Mouse (Mus musculus): Measurements from ENCODE around the gene Golga1. TPM values are rescaled to one million over a fixed set of nuclear protein-coding genes. Genes with fewer than 3 reads are reported as not detected.

Gene Golga1
- polyA plus RNA-seq, 1 experiment = 21.3 TPM

DNA sequence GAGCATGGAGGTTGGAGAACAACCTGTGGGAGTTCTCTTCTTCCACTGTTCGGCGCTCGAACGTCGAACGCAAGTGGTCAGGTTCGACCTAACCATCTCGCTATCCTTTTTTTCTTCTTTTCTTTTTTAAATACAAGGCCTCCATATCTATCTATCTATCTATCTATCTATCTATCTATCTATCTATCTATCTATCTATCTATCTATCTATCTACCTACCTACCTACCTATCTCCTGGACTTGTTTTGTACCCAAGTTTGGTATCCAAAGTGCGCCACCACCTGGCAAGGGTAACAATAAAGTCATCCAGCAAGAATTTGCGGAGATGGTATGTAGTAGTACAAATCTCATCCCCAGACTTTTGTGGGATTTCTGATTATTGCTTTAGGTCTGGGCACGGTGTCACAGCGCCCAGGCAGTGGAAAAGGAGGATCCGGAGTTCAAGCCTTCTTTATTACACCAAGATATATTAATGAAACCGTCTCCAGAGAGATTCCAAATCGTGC, 59.7 kb downstream of the Golga1 start, which contains the start of gene Rpl35:
Rpl35 (minus strand) TSS at position 51 of the 506 bp plus-strand sequence.
- Histone ChIP-seq H3K36me3 (ENCODE audit: control insufficient read depth, insufficient read depth, low read length, poor library complexity, severe bottlenecking) (peaks cover 38% of the 10 kb centered on the region), H3K4me3 (ENCODE audit: low read depth, low read length) (peak within 1 kb of the TSS; percentile 92), H3K9ac (ENCODE audit: low read depth, poor library complexity, severe bottlenecking) (peak within 1 kb of the TSS; percentile 71), H3K9me3 (replicated peaks; ENCODE audit: control insufficient read depth, insufficient read depth, low read length, poor library complexity, severe bottlenecking) (no peaks in the 10 kb centered on the region), H3K4me1 (ENCODE audit: control insufficient read depth, insufficient read depth, low read length) (no peaks in the 10 kb centered on the region), H3K27me3 (ENCODE audit: control insufficient read depth, insufficient read depth, low read length, poor library complexity, severe bottlenecking) (no peaks in the 10 kb centered on the region), H3K27ac (ENCODE audit: insufficient read depth, low read length) (peak within 1 kb of the TSS; percentile 35)
- TF ChIP-seq POLR2A (IDR thresholded peaks at IDR 0.05; ENCODE audit: insufficient read depth, low read length) (no peak), CTCF (IDR thresholded peaks at IDR 0.05; ENCODE audit: low read depth, low read length) (peak; percentile 1), EP300 (IDR thresholded peaks at IDR 0.05; ENCODE audit: insufficient read depth, low read depth, low read length) (no peak)

- peak within 1 kb of the TSS; percentile 35 for H3K27ac ChIP-seq (ENCODE audit: insufficient read depth, low read length)
- H3K9ac ChIP-seq (ENCODE audit: low read depth, poor library complexity, severe bottlenecking) = peak within 1 kb of the TSS; percentile 71
- H3K27me3 ChIP-seq (ENCODE audit: control insufficient read depth, insufficient read depth, low read length, poor library complexity, severe bottlenecking) = no peaks in the 10 kb centered on the region
- peak within 1 kb of the TSS; percentile 92 for H3K4me3 ChIP-seq (ENCODE audit: low read depth, low read length)
- peaks cover 42% of the 10 kb centered on the region for H3K36me3 ChIP-seq (ENCODE audit: control insufficient read depth, insufficient read depth, low read length, poor library complexity, severe bottlenecking)
- H3K4me1 ChIP-seq (ENCODE audit: control insufficient read depth, insufficient read depth, low read length) = no peaks in the 10 kb centered on the region
- TF ChIP-seq EP300 (IDR thresholded peaks at IDR 0.05; ENCODE audit: insufficient read depth, low read depth, low read length) (no peak), POLR2A (IDR thresholded peaks at IDR 0.05; ENCODE audit: insufficient read depth, low read length) (no peak)
- H3K9me3 ChIP-seq (replicated peaks; ENCODE audit: control insufficient read depth, insufficient read depth, low read length, poor library complexity, severe bottlenecking) = no peaks in the 10 kb centered on the region
Measured at GRCm38 (mm10) chr2:39004880-39005435, 60.4 kb downstream of the Golga1 start, which contains the start of gene Arpc5l. Gene Arpc5l, plus strand, starts transcription at chr2:39005348.

DNA sequence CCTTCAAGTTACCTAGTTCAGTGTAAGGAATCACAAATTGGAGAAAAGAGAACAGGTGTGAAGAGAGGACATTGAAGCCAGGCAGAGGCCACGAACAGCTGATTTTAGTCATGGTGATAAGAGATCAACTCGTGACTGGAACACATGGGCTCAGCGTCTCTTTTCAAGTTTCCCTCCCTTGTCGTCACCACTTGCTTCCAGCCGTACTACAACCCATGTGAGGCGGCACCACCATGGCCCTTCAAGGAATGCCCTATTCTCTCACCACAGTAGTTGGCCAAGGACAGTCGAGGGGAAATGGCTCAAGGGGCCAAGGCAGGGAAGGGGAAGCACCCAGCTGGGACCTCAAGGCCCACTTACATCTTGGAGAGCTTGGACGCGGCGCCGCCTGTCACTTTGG, 61.0 kb downstream of the Golga1 start:
- Histone ChIP-seq H3K9ac (ENCODE audit: low read depth, poor library complexity, severe bottlenecking) (peak overlapping the region; percentile 71), H3K36me3 (ENCODE audit: control insufficient read depth, insufficient read depth, low read length, poor library complexity, severe bottlenecking) (peaks cover 42% of the 10 kb centered on the region)

GRCm38 (mm10) chr2:39003512-39003911, 61.8 kb downstream of the Golga1 start:
- Histone ChIP-seq H3K9me3 (replicated peaks; ENCODE audit: control insufficient read depth, insufficient read depth, low read length, poor library complexity, severe bottlenecking) (no peaks in the 10 kb centered on the region), H3K27me3 (ENCODE audit: control insufficient read depth, insufficient read depth, low read length, poor library complexity, severe bottlenecking) (no peaks in the 10 kb centered on the region), H3K36me3 (ENCODE audit: control insufficient read depth, insufficient read depth, low read length, poor library complexity, severe bottlenecking) (peaks cover 42% of the 10 kb centered on the region), H3K4me1 (ENCODE audit: control insufficient read depth, insufficient read depth, low read length) (no peaks in the 10 kb centered on the region), H3K27ac (ENCODE audit: insufficient read depth, low read length) (peak overlapping the region; percentile 0), H3K9ac (ENCODE audit: low read depth, poor library complexity, severe bottlenecking) (peak overlapping the region; percentile 71), H3K4me3 (ENCODE audit: low read depth, low read length) (peak overlapping the region; percentile 84)
- TF ChIP-seq CTCF (IDR thresholded peaks at IDR 0.05; ENCODE audit: low read depth, low read length) (no peak), EP300 (IDR thresholded peaks at IDR 0.05; ENCODE audit: insufficient read depth, low read depth, low read length) (no peak), POLR2A (IDR thresholded peaks at IDR 0.05; ENCODE audit: insufficient read depth, low read length) (no peak)

More for the DNA sequence above, 61.0 kb downstream of the Golga1 start:
- TF ChIP-seq EP300 (IDR thresholded peaks at IDR 0.05; ENCODE audit: insufficient read depth, low read depth, low read length) = no peak
- no peak for TF ChIP-seq POLR2A (IDR thresholded peaks at IDR 0.05; ENCODE audit: insufficient read depth, low read length)
- no peak for TF ChIP-seq CTCF (IDR thresholded peaks at IDR 0.05; ENCODE audit: low read depth, low read length)
- H3K4me1 ChIP-seq (ENCODE audit: control insufficient read depth, insufficient read depth, low read length) = no peaks in the 10 kb centered on the region
- H3K4me3 ChIP-seq (ENCODE audit: low read depth, low read length) = peak overlapping the region; percentile 84
- H3K9me3 ChIP-seq (replicated peaks; ENCODE audit: control insufficient read depth, insufficient read depth, low read length, poor library complexity, severe bottlenecking) = no peaks in the 10 kb centered on the region
- H3K27ac ChIP-seq (ENCODE audit: insufficient read depth, low read length) = peak overlapping the region; percentile 0; the same call in 1 of the 2 replicates
- H3K27me3 ChIP-seq (ENCODE audit: control insufficient read depth, insufficient read depth, low read length, poor library complexity, severe bottlenecking) = no peaks in the 10 kb centered on the region

DNA sequence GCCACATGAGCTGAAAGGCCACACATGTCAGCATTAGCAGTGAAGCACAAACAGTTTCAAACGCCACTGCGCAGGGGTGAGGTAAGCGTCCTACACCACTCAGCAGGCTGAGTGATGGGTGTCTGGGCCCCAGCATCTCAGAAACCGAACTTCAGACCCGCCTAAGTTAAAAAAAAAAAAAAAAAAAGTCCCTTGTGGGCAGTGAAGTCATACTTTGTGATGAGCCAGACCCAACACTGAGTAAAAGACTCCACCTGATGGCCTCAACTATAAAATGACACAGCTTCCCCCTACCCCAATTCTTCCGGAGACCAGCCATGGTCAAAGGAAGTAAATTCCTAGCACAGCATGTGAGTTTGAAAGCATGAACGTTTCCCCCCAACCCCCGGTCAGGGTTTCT, 62.2 kb downstream of the Golga1 start:
- H3K4me3 ChIP-seq (ENCODE audit: low read depth, low read length) = peak overlapping the region; percentile 84
- TF ChIP-seq POLR2A (IDR thresholded peaks at IDR 0.05; ENCODE audit: insufficient read depth, low read length) (no peak), CTCF (IDR thresholded peaks at IDR 0.05; ENCODE audit: low read depth, low read length) (no peak), EP300 (IDR thresholded peaks at IDR 0.05; ENCODE audit: insufficient read depth, low read depth, low read length) (no peak)
- no peaks in the 10 kb centered on the region for H3K4me1 ChIP-seq (ENCODE audit: control insufficient read depth, insufficient read depth, low read length)
- peaks cover 42% of the 10 kb centered on the region for H3K36me3 ChIP-seq (ENCODE audit: control insufficient read depth, insufficient read depth, low read length, poor library complexity, severe bottlenecking)
- H3K9me3 ChIP-seq (replicated peaks; ENCODE audit: control insufficient read depth, insufficient read depth, low read length, poor library complexity, severe bottlenecking) = no peaks in the 10 kb centered on the region
- H3K27me3 ChIP-seq (ENCODE audit: control insufficient read depth, insufficient read depth, low read length, poor library complexity, severe bottlenecking) = no peaks in the 10 kb centered on the region
- peak overlapping the region; percentile 71 for H3K9ac ChIP-seq (ENCODE audit: low read depth, poor library complexity, severe bottlenecking)
- 0 out of 2 replicates have a peak overlapping the region, but pooled peaks have one; percentile 5 for H3K27ac ChIP-seq (ENCODE audit: insufficient read depth, low read length)

GRCm38 (mm10) chr2:39001866-39002265, 63.5 kb downstream of the Golga1 start:
- TF ChIP-seq CTCF (IDR thresholded peaks at IDR 0.05; ENCODE audit: low read depth, low read length) (no peak), POLR2A (IDR thresholded peaks at IDR 0.05; ENCODE audit: insufficient read depth, low read length) (no peak)
- H3K9me3 ChIP-seq (replicated peaks; ENCODE audit: control insufficient read depth, insufficient read depth, low read length, poor library complexity, severe bottlenecking) = no peaks in the 10 kb centered on the region
- no peaks in the 10 kb centered on the region for H3K27me3 ChIP-seq (ENCODE audit: control insufficient read depth, insufficient read depth, low read length, poor library complexity, severe bottlenecking)
- peak overlapping the region; percentile 9; the same call in 1 of the 2 replicates for H3K27ac ChIP-seq (ENCODE audit: insufficient read depth, low read length)
- H3K4me3 ChIP-seq (ENCODE audit: low read depth, low read length) = no peak overlapping the region
- H3K36me3 ChIP-seq (ENCODE audit: control insufficient read depth, insufficient read depth, low read length, poor library complexity, severe bottlenecking) = peaks cover 42% of the 10 kb centered on the region
- H3K4me1 ChIP-seq (ENCODE audit: control insufficient read depth, insufficient read depth, low read length) = no peaks in the 10 kb centered on the region
- no peak overlapping the region for H3K9ac ChIP-seq (ENCODE audit: low read depth, poor library complexity, severe bottlenecking)

Measured in ES-Bruce4 (cell line).